Mouse (Mus musculus) gastrocnemius, adult 2 months (tissue): ENCODE measurements at regions not wholly inside any gene's neighbourhood (a gene's known extent, or its start where the extent isn't known, plus 50 kb on each side); places are given as distances from the start of the nearest gene placed in this dataset.

Experiments
- DNase-seq: peaks from one replicate; pipeline ENCODE4 v3.0.0; 2022
- H3K27ac ChIP-seq: fragments of 200-600 bp; 2 replicates; pipeline ENCODE4 v1.8.1; 2022; ENCODE audit warnings: mild to moderate bottlenecking
- H3K4me3 ChIP-seq: fragments of 200-600 bp; 2 replicates; pipeline ENCODE4 v1.8.1; 2022; ENCODE audit warnings: mild to moderate bottlenecking, moderate library complexity
- CTCF ChIP-seq: fragments of 200-600 bp; IDR thresholded peaks from 2 replicates; pipeline ENCODE4 v1.8.1; 2022; ENCODE audit warnings: antibody characterized with exemption, mild to moderate bottlenecking, moderate library complexity
- intact Hi-C: fragments of 180-260 bp; cut with DNase I; formaldehyde crosslinking; loops from one replicate; pipeline ENCODE4 v1.15.1; 2025

DNA sequence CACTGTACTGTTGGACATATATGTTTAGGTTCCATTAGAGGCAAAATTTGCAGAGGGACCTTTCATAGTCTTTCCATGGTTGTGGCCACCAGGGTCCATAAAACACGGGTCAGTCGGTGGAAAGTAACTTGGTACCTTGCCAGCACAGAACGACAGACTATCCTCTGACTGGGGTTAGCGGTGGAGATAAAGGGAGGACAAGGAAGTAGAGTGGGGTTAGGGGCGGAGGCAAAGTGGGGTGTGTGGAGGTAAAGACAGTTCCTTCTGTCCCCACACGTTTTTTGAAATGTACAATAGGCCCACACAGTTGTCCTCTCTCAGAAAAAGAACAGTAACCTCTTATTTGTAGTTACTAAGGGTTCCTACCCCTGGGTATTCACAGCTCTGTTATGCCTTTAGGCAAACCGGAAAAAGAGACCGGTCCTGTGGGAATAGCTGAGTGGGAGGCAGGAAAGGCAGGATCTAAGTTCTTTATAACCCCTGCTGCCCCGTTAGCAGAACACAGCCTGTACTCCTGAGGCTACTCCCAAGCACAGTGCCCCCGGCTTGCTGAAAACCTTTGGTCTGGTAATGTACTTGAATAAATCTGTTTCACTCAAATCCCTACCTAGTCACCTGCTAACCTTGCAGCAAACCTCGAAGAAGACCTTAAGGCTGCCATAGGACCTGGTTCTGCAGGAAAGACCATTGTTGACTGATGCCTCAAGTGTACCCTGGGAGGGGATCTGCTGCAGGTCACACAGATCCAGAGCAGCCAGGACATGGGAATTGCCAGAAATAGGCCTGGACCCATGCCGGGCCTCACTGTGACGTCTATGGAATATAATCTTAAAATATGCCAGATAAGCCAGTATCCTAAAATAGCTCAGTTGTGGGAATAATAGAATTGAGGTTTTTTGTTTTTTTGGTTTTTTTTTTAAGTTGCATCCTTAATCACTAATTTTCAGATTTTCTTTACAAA is 51.6 kb upstream of the Gm29133 start:
- DNase-seq, result peak; percentile 25
- TF ChIP-seq CTCF, result no peak
- peak overlapping the region; percentile 68 for H3K27ac ChIP-seq
- no peak overlapping the region for H3K4me3 ChIP-seq
- intact Hi-C loops, result no loop called here
